Mouse (Mus musculus) mouse embryonic stem cell (cell line): Measurements from ENCODE around the gene Rere.
"Not testable (repeated sequence)": the region's sequence is repeated elsewhere in the genome, so short reads cannot be mapped to it uniquely, and the experiment has no call there.

Experiments
- in situ Hi-C, 2 experiments: fragments of 300-500 bp; cut with MboI; formaldehyde crosslinking; loops; 1 replicate in 1 of 2; 3 replicates in 1 of 2; pipeline ENCODE4 v1.14.3; 2019 to 2020; ENCODE audit warnings: low sequenced_read_pairs in 2 of 2, low pct_unique_long_range_greater_than_20kb in 1 of 2, mixed read lengths in 1 of 2; ENCODE audit not compliant: unreplicated experiment in 1 of 2

The Rere gene

DNA sequence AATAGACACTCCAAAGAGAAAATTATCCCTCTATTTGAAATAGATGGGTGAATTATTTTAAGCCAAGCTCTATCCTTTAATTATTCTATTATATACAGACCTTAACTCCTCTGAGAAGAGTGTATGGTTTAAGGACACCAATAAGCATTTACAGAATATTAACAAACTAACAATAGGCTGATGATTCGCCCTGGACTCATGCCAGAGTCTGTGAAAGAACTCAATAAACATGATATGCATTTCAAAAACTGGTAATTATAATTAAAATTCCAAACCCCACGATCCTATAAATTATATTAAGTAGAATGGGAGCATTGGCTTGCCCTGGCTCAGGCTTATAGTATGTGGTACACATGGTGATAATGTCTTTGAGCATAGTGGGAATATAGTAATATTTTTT is 1.4 kb upstream of the Rere start:
- in situ Hi-C loops, result no loop called here

DNA sequence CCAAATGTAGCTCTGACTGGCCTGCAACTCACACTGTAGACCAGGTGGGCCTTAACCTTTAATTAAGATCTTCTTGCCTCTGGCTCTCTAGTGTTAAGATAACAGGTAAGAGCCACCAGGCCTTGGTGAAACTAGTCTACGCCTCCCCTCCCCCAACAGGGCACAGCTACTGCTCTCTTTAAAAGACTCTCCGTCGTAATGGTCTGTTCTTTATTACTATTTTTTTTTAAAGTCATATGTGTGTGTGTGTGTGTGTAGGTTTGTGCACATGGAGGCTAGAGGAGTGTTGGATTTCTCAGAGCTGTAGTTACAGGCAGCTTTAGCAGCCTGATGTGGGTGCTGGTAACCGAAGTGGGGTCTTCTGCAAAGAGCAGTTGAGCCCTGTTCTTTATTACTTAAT is 987 bp upstream of the Rere start:
- in situ Hi-C loops, result no loop called here

- in situ Hi-C loops, result no loop called here
These were observed 615 bp downstream of the Rere start for GRCm38 (mm10) chr4:150281891-150282630.

DNA sequence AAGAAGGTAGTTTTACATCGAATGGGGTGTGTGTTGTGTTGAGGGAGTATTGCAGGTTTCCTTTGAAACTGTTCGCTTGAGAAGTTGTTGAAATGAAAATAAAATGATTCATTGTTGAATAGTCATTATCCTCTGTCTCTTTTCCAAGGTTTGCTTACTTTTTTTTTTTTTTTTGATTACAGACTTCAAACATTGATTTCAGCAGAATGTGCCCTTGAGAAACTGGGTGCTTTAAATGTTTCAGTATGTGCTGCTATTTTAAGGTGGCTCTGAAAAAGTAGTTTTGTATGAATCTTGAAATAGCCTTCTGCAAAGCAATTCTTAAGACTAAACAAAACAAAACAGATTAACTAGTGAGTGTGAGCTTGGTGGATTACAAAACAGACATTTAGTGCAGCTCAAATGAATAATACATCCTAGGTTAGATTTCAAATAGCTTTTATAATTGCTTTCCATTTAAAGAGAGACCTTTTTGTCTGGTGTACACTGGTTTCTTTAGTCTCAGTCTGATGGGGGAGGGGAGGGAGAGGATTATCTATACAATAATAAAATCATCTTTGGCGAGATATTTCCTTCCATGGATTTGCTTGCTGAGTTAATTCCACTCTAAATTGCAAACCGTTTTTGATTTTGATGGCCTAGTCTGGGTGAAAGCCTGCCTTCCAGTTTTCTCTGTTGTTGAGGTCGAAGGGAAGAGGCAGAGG is 1.3 kb downstream of the Rere start:
- in situ Hi-C loops, result no loop called here

- in situ Hi-C loops, result no loop called here
These were observed 1.8 kb downstream of the Rere start for GRCm38 (mm10) chr4:150283335-150283638.

DNA sequence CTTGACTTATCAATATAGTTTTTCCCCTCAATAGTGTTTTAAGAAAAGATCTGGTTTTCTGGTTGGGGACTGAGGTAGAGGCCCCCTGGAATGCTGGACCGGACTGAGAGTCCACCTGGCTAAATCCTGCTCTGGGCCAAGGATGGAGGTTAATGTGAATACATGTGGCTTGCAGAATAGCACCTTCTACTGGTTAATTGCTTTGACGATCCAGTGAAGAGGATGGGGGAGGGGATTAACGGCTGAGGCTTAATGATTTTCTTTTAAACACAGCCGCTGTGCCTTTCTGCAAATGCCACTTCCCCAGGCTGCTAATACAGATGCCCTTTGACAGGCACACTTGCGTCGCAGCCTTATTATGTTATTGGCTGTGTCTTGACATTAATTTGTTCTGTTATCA is 2.5 kb downstream of the Rere start:
- in situ Hi-C loops, result no loop called here

DNA sequence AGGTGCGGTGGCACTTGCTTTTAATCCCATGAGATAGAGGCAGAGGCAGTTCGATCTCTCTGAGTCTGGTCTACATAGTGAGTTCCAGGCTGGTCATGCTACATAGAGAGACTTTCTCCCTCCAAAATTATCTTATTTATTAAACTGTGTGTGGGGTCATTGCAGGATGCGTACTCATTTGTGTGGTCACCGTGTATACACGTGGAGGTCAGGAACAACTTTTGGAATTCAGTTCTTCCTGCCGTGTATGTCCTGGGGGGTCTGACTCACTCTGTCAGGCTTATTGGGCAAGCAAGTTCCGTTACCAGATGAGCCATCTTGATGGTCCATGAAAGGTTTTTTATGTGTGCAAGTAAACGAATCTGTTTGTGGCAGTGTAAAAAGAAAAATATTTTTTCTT is 5.5 kb downstream of the Rere start:
- in situ Hi-C loops, result no loop called here

DNA sequence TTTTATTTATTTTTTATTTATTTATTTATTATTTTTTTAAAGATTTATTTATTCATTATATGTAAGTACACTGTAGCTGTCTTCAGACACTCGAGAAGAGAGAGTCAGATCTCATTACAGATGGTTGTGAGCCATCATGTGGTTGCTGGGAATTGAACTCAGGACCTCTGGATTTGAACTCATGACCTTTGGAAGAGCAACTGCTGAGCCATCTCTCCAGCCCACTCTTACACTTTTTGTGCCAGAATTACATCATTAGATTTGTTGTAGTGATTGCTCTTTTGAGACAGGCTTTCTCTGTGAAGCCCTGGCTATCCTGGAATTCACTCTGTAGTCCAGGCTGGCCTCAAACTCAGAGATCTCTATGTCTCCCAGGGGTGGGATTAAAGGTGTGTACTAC is 6.0 kb downstream of the Rere start:
- in situ Hi-C loops, result not testable (repeated sequence)

DNA sequence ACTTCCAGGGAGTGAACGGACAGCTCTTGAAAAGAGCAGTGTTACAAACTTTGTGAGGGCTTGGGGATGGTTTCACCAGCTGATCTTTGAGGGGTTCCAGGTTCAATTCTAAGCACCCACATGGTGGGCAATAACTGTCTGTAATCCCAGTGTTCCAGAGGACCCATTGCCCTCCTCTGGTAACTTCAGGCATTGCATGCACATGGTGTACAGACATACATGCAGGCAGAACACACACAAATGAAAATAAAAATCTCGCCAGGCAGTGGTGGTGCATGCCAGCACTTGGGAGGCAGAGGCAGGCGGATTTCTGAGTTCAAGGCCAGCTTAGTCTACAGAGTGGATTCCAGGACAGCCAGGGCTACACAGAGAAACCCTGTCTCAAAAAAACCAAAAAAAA is 10.5 kb downstream of the Rere start:
- in situ Hi-C loops, result no loop called here

GRCm38 (mm10) chr4:150294870-150295269 is 13.4 kb downstream of the Rere start:
- in situ Hi-C loops, result no loop called here

- in situ Hi-C loops, result no loop called here
These were observed 14.5 kb downstream of the Rere start for GRCm38 (mm10) chr4:150295966-150296365.

DNA sequence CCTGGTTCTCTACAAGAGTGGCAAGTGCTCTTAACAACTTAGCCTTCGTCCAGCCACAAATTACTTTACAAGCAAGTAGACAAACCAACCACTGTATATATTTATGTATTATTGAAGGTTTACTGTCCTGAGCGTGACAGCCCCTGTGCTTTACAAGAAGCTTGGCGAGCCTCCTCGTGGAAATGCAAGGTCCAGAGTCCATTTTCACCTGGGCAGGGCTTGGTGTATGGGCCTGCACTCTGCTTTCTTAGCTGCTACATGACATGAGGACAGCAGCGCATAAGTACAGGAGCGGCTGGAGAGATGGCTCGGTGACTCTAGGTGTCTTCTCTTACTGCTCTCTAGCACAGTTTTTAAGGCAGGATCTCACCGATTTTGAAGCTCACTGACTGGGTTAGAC is 21.3 kb downstream of the Rere start:
- in situ Hi-C loops, result no loop called here

GRCm38 (mm10) chr4:150306701-150307100 is 25.3 kb downstream of the Rere start:
- in situ Hi-C loops, result no loop called here

DNA sequence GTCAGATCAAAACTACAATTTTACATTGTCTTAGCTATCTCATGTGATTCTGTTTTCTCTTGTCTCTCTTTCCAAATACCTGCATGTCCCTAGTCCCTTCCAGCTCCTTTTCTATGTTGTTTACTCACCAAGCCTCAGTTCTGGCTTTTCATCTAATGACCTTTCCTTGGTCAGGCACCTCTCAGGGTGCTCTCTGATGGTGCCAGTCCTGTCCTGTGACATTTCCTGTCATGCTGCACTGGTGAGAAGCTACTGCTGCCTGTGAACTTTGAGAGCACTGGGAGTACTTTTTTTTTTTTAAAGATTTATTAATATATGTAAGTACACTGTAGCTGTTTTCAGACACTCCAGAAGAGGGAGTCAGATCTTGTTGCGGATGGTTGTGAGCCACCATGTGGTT is 25.8 kb downstream of the Rere start:
- in situ Hi-C loops, result no loop called here

- in situ Hi-C loops, result no loop called here
These were observed 30.0 kb downstream of the Rere start for GRCm38 (mm10) chr4:150311431-150311830.

GRCm38 (mm10) chr4:150312646-150313045 is 31.2 kb downstream of the Rere start:
- in situ Hi-C loops, result no loop called here

DNA sequence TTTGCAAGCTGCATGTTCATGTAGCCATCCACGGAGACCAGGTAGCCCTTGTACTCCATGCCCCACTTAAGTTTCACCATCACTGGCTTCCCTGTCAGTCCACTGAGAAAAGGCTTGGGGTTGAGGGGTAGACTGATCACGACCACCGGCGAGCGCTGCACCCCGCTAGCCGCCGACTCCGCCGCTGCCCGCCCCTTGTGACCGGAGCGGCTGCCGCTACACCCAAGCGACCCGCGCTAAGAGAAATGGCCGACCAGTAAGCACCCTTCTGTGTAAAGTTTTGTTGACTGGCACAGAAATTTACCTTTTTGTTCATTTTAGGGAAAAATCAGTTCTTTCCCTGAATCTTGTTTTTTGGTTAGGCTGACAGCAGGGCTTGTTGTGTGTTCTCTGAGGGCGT is 33.9 kb downstream of the Rere start:
- in situ Hi-C loops, result no loop called here

- in situ Hi-C loops, result no loop called here
These were observed 35.1 kb downstream of the Rere start for GRCm38 (mm10) chr4:150316546-150316945.

DNA sequence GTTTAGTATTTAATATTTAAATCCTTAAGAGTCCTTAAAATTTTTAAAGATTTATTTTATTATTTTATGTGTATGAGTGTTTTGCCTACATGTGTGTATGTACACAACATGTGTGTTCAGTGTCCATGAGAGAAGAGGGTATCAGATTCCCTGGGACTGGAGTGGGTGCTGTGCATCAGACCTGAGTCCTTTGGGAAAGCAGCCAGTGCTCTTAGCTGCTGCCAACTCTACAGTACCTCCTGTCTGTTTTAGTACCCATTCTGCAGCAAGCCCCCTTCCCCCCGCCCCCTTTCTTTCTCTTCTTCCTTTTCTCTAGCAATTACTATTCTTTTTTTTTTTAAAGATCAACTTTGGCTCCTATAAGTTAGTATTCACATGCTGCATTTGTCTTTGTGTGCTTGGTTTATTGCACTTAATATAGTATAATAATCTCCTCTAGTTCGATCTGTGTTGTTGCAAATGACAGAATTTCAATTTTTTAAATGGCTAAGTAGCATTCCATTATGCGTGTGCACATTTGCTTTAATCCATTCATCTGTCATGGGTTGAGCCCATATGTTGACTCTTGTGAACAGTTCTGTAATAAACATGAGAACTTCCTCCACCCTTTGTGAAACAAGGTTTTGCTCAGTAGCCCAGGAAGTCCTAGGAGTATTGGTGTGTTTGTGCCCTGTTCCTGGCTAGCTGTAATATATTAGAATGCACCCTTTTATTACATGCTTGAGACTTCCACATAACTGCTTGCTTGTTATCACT is 43.8 kb downstream of the Rere start:
- in situ Hi-C loops, result no loop called here

DNA sequence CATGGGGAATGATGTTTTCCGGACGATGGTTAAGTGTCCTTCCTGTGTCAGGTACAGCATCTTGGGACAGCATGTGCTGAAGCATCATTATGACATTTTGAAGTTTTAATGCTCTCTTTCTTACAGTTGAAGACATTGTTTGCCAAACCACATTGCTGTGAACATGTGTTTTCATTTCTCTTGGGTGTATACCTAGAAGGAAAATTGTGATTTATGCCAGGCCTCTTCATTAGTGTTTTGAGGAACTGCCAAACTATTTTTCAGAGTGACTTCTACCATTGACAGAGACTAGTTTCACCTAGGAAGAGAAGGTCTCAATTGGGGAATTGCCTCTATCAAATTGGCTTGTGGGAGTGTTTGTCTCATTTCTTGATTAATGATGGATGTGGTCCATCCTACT is 44.6 kb downstream of the Rere start:
- in situ Hi-C loops, result no loop called here
